Mouse (Mus musculus): ENCODE measurements around the gene Actr2. TPM values are rescaled to one million over a fixed set of nuclear protein-coding genes. Genes with fewer than 3 reads are reported as not detected.

The Actr2 gene
- polyA plus RNA-seq, 1 experiment from 2014 or later: 78.0 TPM

- no peak for DNase-seq (ENCODE audit: low spot score)
- H3K4me2 ChIP-seq (ENCODE audit: low read depth): no peak overlapping the region
- no peak overlapping the region for H3K27ac ChIP-seq (ENCODE audit: low read depth, low read length)
- no peaks in the 10 kb centered on the region for H3K36me3 ChIP-seq (ENCODE audit: control insufficient read depth, insufficient read depth, low read length)
- no peak overlapping the region for H3K4me3 ChIP-seq (ENCODE audit: low read depth, low read length)
- WGBS: 94% methylated on average over 3 of the region's 3 CpGs
- peaks cover 4% of the 10 kb centered on the region; the same call in 1 of the 2 replicates for H3K4me1 ChIP-seq (ENCODE audit: control insufficient read depth, insufficient read depth, low read length)
- no peaks in the 10 kb centered on the region for H3K27me3 ChIP-seq (ENCODE audit: control insufficient read depth, insufficient read depth, low read length)
- H3K9me3 ChIP-seq (ENCODE audit: control insufficient read depth, low read length): no peaks in the 10 kb centered on the region
- ATAC-seq (ENCODE audit: insufficient read depth, low FRiP score, low TSS enrichment): no peak
- H3K9ac ChIP-seq (ENCODE audit: low read length): no peak overlapping the region
Measured at GRCm38 (mm10) chr11:20106946-20107345, 5.8 kb downstream of the Actr2 start.

GRCm38 (mm10) chr11:20103949-20104348 is 8.8 kb downstream of the Actr2 start:
- Histone ChIP-seq H3K4me2 (ENCODE audit: low read depth) (no peak overlapping the region), H3K27me3 (ENCODE audit: control insufficient read depth, insufficient read depth, low read length) (no peaks in the 10 kb centered on the region), H3K4me3 (ENCODE audit: low read depth, low read length) (no peak overlapping the region), H3K9ac (ENCODE audit: low read length) (no peak overlapping the region), H3K27ac (ENCODE audit: low read depth, low read length) (no peak overlapping the region), H3K9me3 (ENCODE audit: control insufficient read depth, low read length) (no peaks in the 10 kb centered on the region), H3K36me3 (ENCODE audit: control insufficient read depth, insufficient read depth, low read length) (no peaks in the 10 kb centered on the region), H3K4me1 (ENCODE audit: control insufficient read depth, insufficient read depth, low read length) (no peaks in the 10 kb centered on the region)
- 100% methylated on average over 2 of the region's 2 CpGs for WGBS
- ATAC-seq (ENCODE audit: insufficient read depth, low FRiP score, low TSS enrichment): no peak
- no peak for DNase-seq (ENCODE audit: low spot score)

GRCm38 (mm10) chr11:20086306-20086705 is 26.4 kb downstream of the Actr2 start:
- no peak for DNase-seq (ENCODE audit: low spot score)
- H3K4me2 ChIP-seq (ENCODE audit: low read depth): no peak overlapping the region
- ATAC-seq (ENCODE audit: insufficient read depth, low FRiP score, low TSS enrichment): no peak
- no peak overlapping the region for H3K4me3 ChIP-seq (ENCODE audit: low read depth, low read length)
- H3K4me1 ChIP-seq (ENCODE audit: control insufficient read depth, insufficient read depth, low read length): no peaks in the 10 kb centered on the region
- peaks cover 5% of the 10 kb centered on the region for H3K36me3 ChIP-seq (ENCODE audit: control insufficient read depth, insufficient read depth, low read length)
- no peaks in the 10 kb centered on the region for H3K27me3 ChIP-seq (ENCODE audit: control insufficient read depth, insufficient read depth, low read length)
- H3K9me3 ChIP-seq (ENCODE audit: control insufficient read depth, low read length): no peaks in the 10 kb centered on the region
- no peak overlapping the region for H3K9ac ChIP-seq (ENCODE audit: low read length)
- H3K27ac ChIP-seq (ENCODE audit: low read depth, low read length): no peak overlapping the region

- Histone ChIP-seq H3K9ac (ENCODE audit: low read length) (no peak overlapping the region), H3K4me3 (ENCODE audit: low read depth, low read length) (no peak overlapping the region), H3K27me3 (ENCODE audit: control insufficient read depth, insufficient read depth, low read length) (no peaks in the 10 kb centered on the region), H3K4me1 (ENCODE audit: control insufficient read depth, insufficient read depth, low read length) (no peaks in the 10 kb centered on the region), H3K4me2 (ENCODE audit: low read depth) (no peak overlapping the region), H3K27ac (ENCODE audit: low read depth, low read length) (no peak overlapping the region), H3K9me3 (ENCODE audit: control insufficient read depth, low read length) (no peaks in the 10 kb centered on the region), H3K36me3 (ENCODE audit: control insufficient read depth, insufficient read depth, low read length) (peaks cover 4% of the 10 kb centered on the region)
- WGBS: 91% methylated on average over 2 of the region's 2 CpGs
- DNase-seq (ENCODE audit: low spot score) (no peak), ATAC-seq (ENCODE audit: insufficient read depth, low FRiP score, low TSS enrichment) (no peak)
Measured at GRCm38 (mm10) chr11:20085635-20086034, 27.1 kb downstream of the Actr2 start.

- peaks cover 11% of the 10 kb centered on the region for H3K36me3 ChIP-seq (ENCODE audit: control insufficient read depth, insufficient read depth, low read length)
- 94% methylated on average over 1 of the region's 1 CpGs for WGBS
Measured at GRCm38 (mm10) chr11:20075415-20075814, 37.3 kb downstream of the Actr2 start.

GRCm38 (mm10) chr11:20072826-20073225 is 39.9 kb downstream of the Actr2 start:
- Histone ChIP-seq H3K9ac (ENCODE audit: low read length) (no peak overlapping the region), H3K36me3 (ENCODE audit: control insufficient read depth, insufficient read depth, low read length) (peaks cover 8% of the 10 kb centered on the region), H3K4me1 (ENCODE audit: control insufficient read depth, insufficient read depth, low read length) (no peaks in the 10 kb centered on the region), H3K4me2 (ENCODE audit: low read depth) (no peak overlapping the region), H3K4me3 (ENCODE audit: low read depth, low read length) (no peak overlapping the region), H3K27me3 (ENCODE audit: control insufficient read depth, insufficient read depth, low read length) (no peaks in the 10 kb centered on the region), H3K27ac (ENCODE audit: low read depth, low read length) (no peak overlapping the region), H3K9me3 (ENCODE audit: control insufficient read depth, low read length) (no peaks in the 10 kb centered on the region)
- no peak for ATAC-seq (ENCODE audit: insufficient read depth, low FRiP score, low TSS enrichment)
- no peak for DNase-seq (ENCODE audit: low spot score)
- WGBS: 98% methylated on average over 5 of the region's 5 CpGs

More at GRCm38 (mm10) chr11:20075415-20075814, 37.3 kb downstream of the Actr2 start:
- Histone ChIP-seq H3K4me1 (ENCODE audit: control insufficient read depth, insufficient read depth, low read length) (no peaks in the 10 kb centered on the region), H3K4me2 (ENCODE audit: low read depth) (no peak overlapping the region), H3K27me3 (ENCODE audit: control insufficient read depth, insufficient read depth, low read length) (no peaks in the 10 kb centered on the region), H3K9ac (ENCODE audit: low read length) (no peak overlapping the region), H3K9me3 (ENCODE audit: control insufficient read depth, low read length) (no peaks in the 10 kb centered on the region), H3K4me3 (ENCODE audit: low read depth, low read length) (no peak overlapping the region), H3K27ac (ENCODE audit: low read depth, low read length) (no peak overlapping the region)
- DNase-seq (ENCODE audit: low spot score): no peak
- no peak for ATAC-seq (ENCODE audit: insufficient read depth, low FRiP score, low TSS enrichment)

GRCm38 (mm10) chr11:20072174-20072573 is 40.5 kb downstream of the Actr2 start:
- no peak overlapping the region for H3K4me3 ChIP-seq (ENCODE audit: low read depth, low read length)
- H3K27me3 ChIP-seq (ENCODE audit: control insufficient read depth, insufficient read depth, low read length): no peaks in the 10 kb centered on the region
- peaks cover 8% of the 10 kb centered on the region for H3K36me3 ChIP-seq (ENCODE audit: control insufficient read depth, insufficient read depth, low read length)
- no peak overlapping the region for H3K9ac ChIP-seq (ENCODE audit: low read length)
- WGBS: 87% methylated on average over 3 of the region's 3 CpGs
- H3K4me1 ChIP-seq (ENCODE audit: control insufficient read depth, insufficient read depth, low read length): no peaks in the 10 kb centered on the region
- peak; percentile 11 for DNase-seq (ENCODE audit: low spot score)
- no peaks in the 10 kb centered on the region for H3K9me3 ChIP-seq (ENCODE audit: control insufficient read depth, low read length)
- H3K4me2 ChIP-seq (ENCODE audit: low read depth): no peak overlapping the region
- no peak for ATAC-seq (ENCODE audit: insufficient read depth, low FRiP score, low TSS enrichment)
- no peak overlapping the region for H3K27ac ChIP-seq (ENCODE audit: low read depth, low read length)

GRCm38 (mm10) chr11:20068346-20069004 is 44.2 kb downstream of the Actr2 start:
- ATAC-seq (ENCODE audit: insufficient read depth, low FRiP score, low TSS enrichment) (no peak), DNase-seq (ENCODE audit: low spot score) (no peak)
- Histone ChIP-seq H3K4me1 (ENCODE audit: control insufficient read depth, insufficient read depth, low read length) (no peaks in the 10 kb centered on the region), H3K9me3 (ENCODE audit: control insufficient read depth, low read length) (no peaks in the 10 kb centered on the region), H3K4me3 (ENCODE audit: low read depth, low read length) (no peak overlapping the region), H3K4me2 (ENCODE audit: low read depth) (no peak overlapping the region), H3K9ac (ENCODE audit: low read length) (no peak overlapping the region), H3K27ac (ENCODE audit: low read depth, low read length) (no peak overlapping the region), H3K36me3 (ENCODE audit: control insufficient read depth, insufficient read depth, low read length) (peaks cover 4% of the 10 kb centered on the region; the same call in 1 of the 2 replicates), H3K27me3 (ENCODE audit: control insufficient read depth, insufficient read depth, low read length) (no peaks in the 10 kb centered on the region)
- 99% methylated on average over 6 of the region's 6 CpGs for WGBS

GRCm38 (mm10) chr11:20067521-20067920 is 45.2 kb downstream of the Actr2 start:
- H3K4me1 ChIP-seq (ENCODE audit: control insufficient read depth, insufficient read depth, low read length): no peaks in the 10 kb centered on the region
- H3K4me3 ChIP-seq (ENCODE audit: low read depth, low read length): no peak overlapping the region
- peaks cover 4% of the 10 kb centered on the region; the same call in 1 of the 2 replicates for H3K36me3 ChIP-seq (ENCODE audit: control insufficient read depth, insufficient read depth, low read length)
- 65% methylated on average over 1 of the region's 1 CpGs for WGBS
- no peak overlapping the region for H3K9ac ChIP-seq (ENCODE audit: low read length)
- DNase-seq (ENCODE audit: low spot score): no peak
- H3K27me3 ChIP-seq (ENCODE audit: control insufficient read depth, insufficient read depth, low read length): no peaks in the 10 kb centered on the region
- no peak overlapping the region for H3K27ac ChIP-seq (ENCODE audit: low read depth, low read length)
- H3K9me3 ChIP-seq (ENCODE audit: control insufficient read depth, low read length): no peaks in the 10 kb centered on the region
- no peak for ATAC-seq (ENCODE audit: insufficient read depth, low FRiP score, low TSS enrichment)
- no peak overlapping the region for H3K4me2 ChIP-seq (ENCODE audit: low read depth)

Data from neural tube, embryonic 11.5 days (tissue).